Mouse (Mus musculus) embryonic stem cell, embryonic (primary cell): ENCODE results near the gene Ap5z1.

Experiments
- CTCF ChIA-PET, 4 experiments: fragments of 300-600 bp in 2 of 4; fragments of 350-600 bp in 2 of 4; sonication (Branson Sonifier 250); formaldehyde crosslinking; loops; one replicate each; lab custom pipeline; 2022; ENCODE audit warnings: inconsistent platforms in 2 of 4; lab: Charles Lee
- POLR2A ChIA-PET, 4 experiments: fragments of 300-600 bp in 2 of 4; fragments of 350-600 bp in 2 of 4; sonication (Branson Sonifier 250); formaldehyde crosslinking; loops; one replicate each; lab custom pipeline; 2022; ENCODE audit warnings: antibody characterized with exemption in 4 of 4, inconsistent platforms in 1 of 4; lab: Charles Lee

Gene Ap5z1

DNA sequence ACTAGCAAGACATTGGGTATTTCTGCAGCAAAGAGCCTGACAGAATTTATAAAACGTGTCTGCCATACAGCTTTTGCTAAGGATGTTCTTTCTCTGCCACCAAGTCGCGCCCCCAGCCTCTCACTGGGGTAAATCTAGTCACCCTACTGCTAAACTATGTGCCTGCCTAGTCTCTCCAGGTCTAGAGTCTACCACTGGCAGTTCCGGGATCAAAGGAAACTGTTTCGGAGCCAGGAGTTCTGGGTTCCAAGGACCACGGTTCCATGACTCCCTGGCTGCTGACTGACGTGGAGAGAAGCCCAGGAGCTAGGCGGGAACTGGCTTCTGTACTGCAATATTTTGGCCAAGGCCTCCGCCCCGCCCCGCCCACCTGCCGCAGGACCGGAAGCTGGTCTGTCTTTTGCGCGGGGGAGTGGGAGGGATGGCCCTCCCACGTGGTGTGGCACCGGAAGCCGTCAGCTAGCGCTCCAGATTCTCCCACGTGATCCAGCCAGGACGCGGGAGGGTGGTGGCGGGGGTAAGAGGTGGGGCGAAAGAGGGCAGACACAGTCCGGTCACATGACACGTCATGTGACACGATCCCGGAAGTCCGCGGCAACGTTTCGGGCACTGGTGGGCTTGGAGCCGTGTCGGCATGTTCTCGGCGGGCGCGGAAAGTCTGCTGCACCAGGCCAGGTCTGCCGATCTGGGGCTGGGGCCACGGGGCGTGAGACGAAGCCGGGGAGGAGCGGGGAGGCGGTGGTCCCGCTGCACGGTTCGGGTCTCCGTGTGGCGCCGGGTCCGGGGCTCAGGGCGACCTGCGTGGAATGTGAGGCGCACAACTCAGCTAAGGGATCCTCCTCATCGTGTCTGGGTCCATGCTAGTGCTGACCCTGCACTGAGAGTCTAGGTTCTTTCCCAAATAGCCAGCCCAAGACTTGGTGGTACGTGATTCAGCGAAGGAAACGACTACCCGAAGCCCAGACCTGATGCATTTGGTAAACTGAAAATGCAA, at the start of gene Ap5z1:
Ap5z1 (plus strand) TSS at position 484 of the 994 bp plus-strand sequence.
- POLR2A ChIA-PET: interaction anchor here (0.6 to 4.9 kb wide), 42 partner anchors 10 to 1878 kb away, joined by 3 to 38 read pairs (median 4); partner anchors contain the start of genes Foxk1 (in 1 of the 4), Gna12 (in 1 of the 4) and Radil (in 1 of the 4)
- CTCF ChIA-PET: interaction anchor here in 3 of 4 experiments (0.5 to 1.7 kb wide), 10 partner anchors 12 to 1574 kb away, joined by 3 to 10 read pairs (median 3); no protein-coding TSS in a partner anchor

DNA sequence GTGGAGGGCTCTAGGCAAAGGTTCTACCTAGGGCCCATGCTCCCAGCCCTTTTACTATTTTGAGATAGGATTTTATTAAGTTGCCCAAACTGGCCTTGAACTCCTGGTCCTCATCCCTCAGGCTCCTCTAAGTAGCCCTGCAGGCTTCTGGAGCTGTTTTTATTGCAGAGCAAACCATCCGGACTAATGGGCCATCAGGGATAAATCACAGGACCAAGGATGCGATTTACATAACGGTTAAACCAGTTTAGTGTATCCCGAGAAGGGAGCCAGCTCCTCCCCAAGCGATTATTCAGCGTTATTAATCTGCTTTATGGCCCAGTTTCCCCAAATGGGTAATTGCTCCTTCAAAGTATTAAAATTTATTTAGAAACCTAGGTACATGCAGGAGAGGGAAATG, 48.3 kb upstream of the Ap5z1 start:
- ChIA-PET CTCF (interaction anchor here in 3 of 4 experiments (0.6 to 1.5 kb wide), 5 partner anchors 9 to 96 kb away, joined by 3 to 5 read pairs (median 4); no protein-coding TSS in a partner anchor), POLR2A (interaction anchor here (0.5 to 3.6 kb wide), 18 partner anchors 9 to 1517 kb away, joined by 3 to 26 read pairs (median 6); partner anchors contain the start of genes Ap5z1 (in 1 of the 4) and Foxk1 (in 1 of the 4))

DNA sequence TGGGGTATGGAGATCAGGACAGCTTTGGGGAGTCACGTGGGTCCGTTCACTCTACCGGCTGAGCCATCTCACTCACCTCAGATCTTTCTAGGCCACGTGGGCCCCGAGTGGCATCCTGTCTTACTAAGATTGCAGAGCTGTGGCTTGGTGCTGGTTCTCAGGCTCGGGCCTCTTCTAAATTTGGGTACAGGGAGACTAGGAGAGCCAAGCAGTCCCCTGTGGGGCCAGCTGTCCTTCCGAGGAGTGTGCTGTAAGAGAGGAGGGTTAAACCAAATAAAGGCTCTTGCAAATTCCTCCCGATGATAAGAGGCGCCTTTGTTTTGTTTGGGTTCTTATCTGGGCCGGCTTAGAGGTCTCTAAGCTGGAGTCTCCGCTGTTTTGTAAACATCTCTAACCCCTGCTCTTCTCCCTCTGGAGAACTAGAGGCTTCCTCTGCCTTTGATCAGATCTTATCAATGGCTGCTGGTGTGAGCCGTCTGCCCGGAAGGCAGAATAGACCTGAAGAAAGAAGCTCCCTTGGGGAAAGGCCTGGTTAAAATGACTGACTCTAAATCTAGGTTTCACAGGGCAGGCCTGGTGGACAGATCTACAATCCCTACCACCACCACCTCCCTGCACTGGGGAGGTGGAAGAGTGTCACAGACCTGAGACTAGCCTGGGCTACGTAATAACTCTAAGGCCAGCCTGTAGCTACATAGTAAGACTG, 47.5 kb upstream of the Ap5z1 start:
- ChIA-PET CTCF (interaction anchor here in 3 of 4 experiments (0.6 to 1.6 kb wide), 8 partner anchors 10 to 178 kb away, joined by 3 to 6 read pairs (median 4); no protein-coding TSS in a partner anchor), POLR2A (interaction anchor here (0.6 to 3.6 kb wide), 21 partner anchors 8 to 1329 kb away, joined by 3 to 26 read pairs (median 5); partner anchors contain the start of genes Foxk1 (in 2 of the 4) and Ap5z1 (in 1 of the 4))

DNA sequence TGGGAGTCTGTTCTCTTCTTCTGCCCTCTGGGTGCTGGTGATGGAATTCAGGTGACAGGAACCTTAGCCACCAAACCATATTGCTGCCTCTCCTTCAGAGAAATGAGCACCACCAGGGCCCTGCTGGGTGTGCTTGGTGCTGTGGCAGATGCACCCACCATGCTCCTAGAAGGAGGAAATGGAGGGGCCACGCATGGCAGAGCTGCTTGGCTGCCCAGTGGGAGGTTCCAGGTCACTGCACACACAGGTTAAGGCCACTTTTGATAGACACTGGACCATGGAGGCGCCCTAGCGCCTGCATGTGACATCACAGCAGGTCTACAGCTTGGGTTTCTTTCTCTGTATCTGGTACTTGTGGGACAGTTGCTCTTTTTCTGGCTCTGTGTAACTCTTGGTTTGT, 46.6 kb upstream of the Ap5z1 start:
- ChIA-PET CTCF (interaction anchor here in 1 of 4 experiments (1.1 to 1.6 kb wide), 2 partner anchors 11 to 24 kb away, joined by 3 read pairs; no protein-coding TSS in a partner anchor), POLR2A (interaction anchor here in 3 of 4 experiments (1.1 to 3.6 kb wide), 8 partner anchors 7 to 489 kb away, joined by 3 to 26 read pairs (median 8); partner anchors contain the start of gene Foxk1 (in 1 of the 3))

DNA sequence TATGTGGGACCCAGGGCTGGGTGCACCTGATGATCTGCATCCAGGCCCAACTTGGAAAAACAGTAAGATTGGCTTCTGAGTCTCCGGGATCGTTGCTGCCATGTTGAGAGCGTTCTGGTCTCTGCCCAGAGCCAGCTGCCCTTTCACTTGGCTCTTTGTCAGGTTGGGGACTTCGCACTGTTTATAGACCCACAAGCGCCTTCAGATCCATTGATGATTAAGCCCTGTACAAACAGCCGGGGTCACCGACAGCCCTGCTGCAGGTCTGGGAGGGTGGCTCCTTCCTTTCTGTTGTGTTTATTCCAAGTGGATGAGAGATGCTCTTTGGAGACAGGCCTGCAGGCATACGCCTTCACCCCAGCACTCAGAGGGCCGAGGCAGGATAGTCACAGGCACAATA, 45.9 kb upstream of the Ap5z1 start:
- ChIA-PET POLR2A (interaction anchor here in 1 of 4 experiments (3.6 kb wide), 1 partner anchor 17 kb away, joined by 16 read pairs; the partner anchor contains the start of gene Foxk1), CTCF (no interaction called here)

DNA sequence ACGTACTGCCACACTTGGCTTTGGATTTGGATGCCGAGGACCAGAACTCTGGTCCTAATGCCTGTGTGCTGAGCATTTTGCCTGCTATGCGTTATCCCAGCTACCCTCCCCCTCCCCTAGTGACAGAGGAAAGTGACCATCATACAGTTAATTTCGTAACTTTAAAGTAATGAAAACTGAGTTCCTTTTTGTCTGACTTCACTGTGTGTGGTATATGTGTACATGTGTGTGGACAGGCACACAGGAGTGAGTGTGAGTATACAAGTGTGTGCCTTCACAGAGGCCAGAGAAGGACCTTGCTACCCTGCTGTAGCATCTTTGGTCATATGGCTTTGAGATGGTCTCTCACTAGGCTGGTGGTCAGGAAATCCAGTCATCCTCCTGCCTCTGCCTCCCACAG, 45.3 kb upstream of the Ap5z1 start:
- ChIA-PET POLR2A (no interaction called here), CTCF (no interaction called here)

DNA sequence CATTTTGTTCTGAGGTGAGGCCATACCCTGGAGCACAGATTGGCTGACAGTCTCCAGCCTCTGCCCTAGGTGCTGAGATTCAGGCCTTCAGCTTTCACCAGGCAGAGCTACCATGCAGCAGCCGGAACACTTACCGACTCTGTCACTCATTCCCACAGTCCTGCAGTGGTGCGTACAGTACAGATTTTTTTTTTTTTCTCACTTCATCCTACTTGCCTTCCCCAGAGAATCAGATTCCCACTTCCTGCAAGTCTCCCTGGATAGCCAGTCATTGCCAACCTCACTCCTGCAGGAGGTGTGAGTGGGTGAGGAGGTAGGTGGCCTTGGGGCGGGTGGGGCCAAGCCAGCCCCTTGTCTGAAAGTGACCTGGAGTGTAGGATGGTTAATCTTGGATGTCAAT, 43.4 kb upstream of the Ap5z1 start:
- POLR2A ChIA-PET: interaction anchor here in 2 of 4 experiments (0.6 to 1.4 kb wide), 3 partner anchors 9 to 13 kb away, joined by 3 to 4 read pairs (median 3); no protein-coding TSS in a partner anchor
- CTCF ChIA-PET: interaction anchor here in 1 of 4 experiments (0.7 kb wide), 1 partner anchor 93 kb away, joined by 6 read pairs; no protein-coding TSS in a partner anchor

DNA sequence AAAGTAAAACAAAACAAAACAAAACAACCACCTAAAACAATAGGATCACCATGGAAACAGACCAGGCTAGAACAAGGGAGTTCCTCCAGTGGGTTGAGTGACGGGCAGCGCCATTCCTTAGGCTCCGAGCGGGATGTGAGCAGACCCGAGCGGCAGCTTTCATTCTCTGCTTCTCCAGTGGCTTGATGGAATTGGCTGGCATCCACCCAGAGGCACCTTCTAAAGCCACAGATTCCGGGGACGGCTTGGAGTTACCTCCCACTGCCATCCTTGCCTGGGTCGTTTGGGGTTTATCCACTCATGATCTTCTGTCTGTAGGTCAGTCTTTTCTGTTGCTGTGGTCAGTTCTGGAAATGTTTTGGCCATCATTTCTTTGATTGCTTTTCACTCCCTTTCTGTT, 42.8 kb upstream of the Ap5z1 start:
- POLR2A ChIA-PET: interaction anchor here in 2 of 4 experiments (0.6 to 1.4 kb wide), 2 partner anchors 11 to 12 kb away, joined by 3 to 4 read pairs; no protein-coding TSS in a partner anchor
- CTCF ChIA-PET: no interaction called here

DNA sequence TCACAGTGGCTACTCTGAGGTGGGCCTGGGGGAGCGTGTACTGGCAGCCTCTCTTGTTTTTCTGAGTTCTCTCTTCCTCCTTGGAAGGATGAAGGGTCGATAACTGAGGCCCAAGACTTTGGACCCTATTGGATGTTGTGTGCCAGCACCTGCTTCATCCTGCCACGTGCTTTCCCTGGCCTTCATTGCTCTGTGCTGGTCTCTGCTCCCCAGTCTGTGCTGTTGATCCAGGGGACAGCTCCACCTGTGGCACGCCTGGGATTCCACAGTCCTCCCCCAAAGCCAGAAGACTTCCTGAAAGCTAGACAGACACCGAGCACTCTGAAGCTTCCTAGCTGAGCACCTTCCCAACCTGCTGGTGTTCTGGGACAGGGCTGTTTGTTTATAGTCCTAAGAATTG, 41.9 kb upstream of the Ap5z1 start:
- ChIA-PET CTCF (interaction anchor here in 2 of 4 experiments (0.6 to 1.1 kb wide), 4 partner anchors 19 to 271 kb away, joined by 3 to 8 read pairs (median 4); no protein-coding TSS in a partner anchor), POLR2A (interaction anchor here in 2 of 4 experiments (1.4 to 2.1 kb wide), 3 partner anchors 19 to 30 kb away, joined by 4 to 12 read pairs (median 11); no protein-coding TSS in a partner anchor)

DNA sequence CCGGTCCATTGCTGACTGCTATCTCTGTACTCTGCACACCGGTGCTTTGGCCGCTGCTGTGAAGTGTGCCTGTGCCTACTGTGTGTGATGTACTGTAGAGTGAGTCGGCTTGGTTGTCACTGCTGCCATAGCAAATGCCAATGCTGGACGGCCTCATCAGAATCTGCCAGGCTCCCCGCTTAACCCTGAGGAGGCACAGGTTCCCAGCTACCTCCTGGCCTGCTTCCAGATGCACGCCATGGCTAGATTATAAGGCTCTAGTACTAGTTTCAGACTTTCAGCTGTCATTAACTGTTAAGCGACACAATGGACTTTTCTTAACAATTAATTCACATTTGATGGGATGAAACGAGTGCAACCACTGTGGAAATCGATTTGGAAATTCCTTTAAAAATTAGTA, 40.6 kb upstream of the Ap5z1 start:
- POLR2A ChIA-PET: interaction anchor here (0.6 to 2.1 kb wide), 9 partner anchors 13 to 190 kb away, joined by 3 to 12 read pairs (median 5); no protein-coding TSS in a partner anchor

DNA sequence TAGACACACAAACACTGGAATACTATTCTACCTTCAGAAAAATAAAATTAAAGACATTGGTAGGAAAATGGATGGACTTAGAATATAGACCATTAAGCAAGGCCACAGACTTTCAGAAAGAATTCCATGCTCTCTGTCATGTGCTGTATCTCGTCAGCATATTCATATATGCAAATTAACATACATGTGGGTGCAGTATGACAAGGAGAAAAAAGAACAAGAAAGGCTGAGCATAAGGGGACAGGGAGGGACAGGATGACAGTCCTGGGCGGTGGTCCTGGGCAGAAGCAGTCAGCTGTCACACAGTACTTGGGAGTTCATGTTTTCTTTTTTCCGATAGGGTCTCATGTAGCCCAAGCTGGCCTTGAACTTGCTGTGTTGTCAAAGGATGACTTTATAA, 40.0 kb upstream of the Ap5z1 start:
- POLR2A ChIA-PET: interaction anchor here (0.6 to 9.1 kb wide), 13 partner anchors 8 to 178 kb away, joined by 3 to 193 read pairs (median 5); partner anchors contain the start of gene Ap5z1 (in 1 of the 4)
- CTCF ChIA-PET: interaction anchor here in 1 of 4 experiments (1.4 kb wide), 1 partner anchor 17 kb away, joined by 5 read pairs; no protein-coding TSS in a partner anchor

More for the DNA sequence above, 40.6 kb upstream of the Ap5z1 start:
- CTCF ChIA-PET: no interaction called here

DNA sequence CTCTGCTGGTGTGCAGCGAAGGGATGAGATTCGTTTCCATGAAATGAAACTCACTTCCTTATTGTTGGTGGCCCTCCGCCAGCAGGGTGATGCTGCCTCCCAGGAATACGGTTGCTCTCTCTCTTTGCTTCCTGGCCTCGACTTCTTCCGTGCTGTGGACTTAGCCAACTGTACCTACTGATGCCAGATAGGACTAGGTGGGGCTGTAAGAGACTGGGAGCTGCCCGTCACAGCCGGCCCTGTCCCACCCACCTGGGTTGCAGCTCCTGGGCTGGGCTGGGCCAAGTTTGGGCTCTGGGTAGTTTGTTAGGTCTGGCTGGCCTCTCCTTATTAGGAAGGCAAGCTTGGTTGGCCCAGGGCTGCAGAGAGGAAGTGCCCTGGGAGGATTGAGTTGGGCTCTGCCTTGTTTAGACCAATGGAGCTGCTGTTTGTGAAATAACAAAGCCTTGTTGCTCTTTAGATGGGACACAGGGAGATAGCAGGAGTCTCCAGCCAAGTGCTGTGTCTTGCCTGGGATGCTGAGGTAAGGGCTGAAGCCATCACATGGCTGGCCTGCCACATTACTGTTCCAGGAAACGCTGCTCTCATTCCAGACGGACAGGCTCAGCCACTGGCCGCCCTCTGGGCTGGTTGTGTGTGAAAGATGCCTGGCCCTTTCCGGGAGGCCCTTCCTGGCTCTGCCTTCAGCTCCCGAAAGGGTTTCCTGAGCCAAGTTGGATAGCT, 39.0 kb upstream of the Ap5z1 start:
- POLR2A ChIA-PET: interaction anchor here (0.6 to 9.1 kb wide), 15 partner anchors 9 to 481 kb away, joined by 3 to 193 read pairs (median 4); partner anchors contain the start of gene Foxk1 (in 1 of the 4)

DNA sequence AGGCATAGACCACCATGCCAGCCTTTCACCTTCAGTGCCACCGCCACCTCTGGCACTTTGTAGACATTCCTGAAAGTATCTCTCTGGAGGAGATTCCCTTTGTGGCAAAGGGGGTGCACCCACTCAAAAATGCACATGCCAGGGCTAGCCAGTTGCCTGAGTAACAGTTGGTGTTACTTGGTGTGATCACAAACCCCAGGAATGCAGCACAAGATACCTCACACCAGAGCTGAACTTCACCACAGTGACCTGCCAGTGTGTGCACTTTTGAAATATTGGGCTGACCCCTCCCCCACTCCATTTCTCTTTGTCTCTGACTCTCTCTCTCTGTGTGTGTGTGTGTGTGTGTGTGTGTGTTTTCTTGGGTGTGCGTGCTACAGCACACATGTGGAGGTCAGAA, 37.3 kb upstream of the Ap5z1 start:
- POLR2A ChIA-PET: interaction anchor here in 2 of 4 experiments (0.8 to 9.1 kb wide), 6 partner anchors 13 to 206 kb away, joined by 3 to 193 read pairs (median 6); partner anchors contain the start of gene Foxk1 (in 1 of the 2)

More for the DNA sequence above, 39.0 kb upstream of the Ap5z1 start:
- CTCF ChIA-PET: interaction anchor here in 1 of 4 experiments (0.8 to 1.4 kb wide), 3 partner anchors 16 to 213 kb away, joined by 3 to 5 read pairs (median 3); no protein-coding TSS in a partner anchor

DNA sequence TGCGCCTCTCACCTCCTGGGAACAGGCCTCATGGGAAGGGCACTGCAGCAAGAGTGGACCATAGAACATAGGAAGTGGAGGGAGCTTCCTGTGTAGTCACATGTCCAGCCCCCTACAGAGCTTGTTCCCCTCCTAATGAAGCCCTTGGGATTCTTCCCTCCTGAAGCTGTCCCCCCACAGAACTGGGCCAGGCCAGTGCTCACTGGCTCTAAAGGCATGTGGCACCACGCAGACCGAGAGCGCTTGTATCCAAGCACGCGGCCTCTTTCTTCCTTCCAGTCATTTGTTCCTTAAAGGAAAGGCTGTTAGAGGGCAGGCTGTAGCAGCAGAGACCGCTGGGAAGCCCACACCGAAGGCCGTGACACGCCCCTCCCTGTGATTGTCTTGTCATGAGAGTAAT, 35.9 kb upstream of the Ap5z1 start:
- ChIA-PET CTCF (interaction anchor here (0.6 to 1.4 kb wide), 8 partner anchors 11 to 428 kb away, joined by 3 to 8 read pairs (median 3); no protein-coding TSS in a partner anchor), POLR2A (interaction anchor here in 3 of 4 experiments (0.6 to 9.1 kb wide), 34 partner anchors 9 to 393 kb away, joined by 3 to 193 read pairs (median 4); partner anchors contain the start of genes Foxk1 (in 2 of the 3) and Ap5z1 (in 1 of the 3))

More for the DNA sequence above, 37.3 kb upstream of the Ap5z1 start:
- CTCF ChIA-PET: interaction anchor here in 1 of 4 experiments (0.6 kb wide), 1 partner anchor 25 kb away, joined by 3 read pairs; no protein-coding TSS in a partner anchor

DNA sequence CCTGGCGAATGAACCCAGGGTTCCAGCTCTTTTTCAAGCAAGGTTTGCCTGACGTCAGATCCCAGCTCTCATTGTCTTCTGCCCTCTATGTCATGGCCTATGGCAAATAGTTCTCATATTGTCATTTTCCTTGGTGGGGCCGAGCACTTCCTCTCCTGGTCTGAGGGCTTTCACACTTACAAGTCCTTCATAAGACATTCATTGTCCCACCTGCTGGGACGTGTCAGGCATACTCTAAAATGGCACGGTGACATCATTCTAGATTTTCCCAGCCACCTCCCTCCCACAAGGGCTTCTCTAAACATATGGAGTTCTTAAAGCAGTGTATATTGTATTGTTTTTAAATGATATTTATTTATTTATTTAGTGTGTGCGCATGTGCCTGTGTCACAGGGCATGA, 35.1 kb upstream of the Ap5z1 start:
- POLR2A ChIA-PET: interaction anchor here in 3 of 4 experiments (0.6 to 9.1 kb wide), 29 partner anchors 8 to 461 kb away, joined by 3 to 193 read pairs (median 5); partner anchors contain the start of genes Foxk1 (in 2 of the 3) and Ap5z1 (in 1 of the 3)

DNA sequence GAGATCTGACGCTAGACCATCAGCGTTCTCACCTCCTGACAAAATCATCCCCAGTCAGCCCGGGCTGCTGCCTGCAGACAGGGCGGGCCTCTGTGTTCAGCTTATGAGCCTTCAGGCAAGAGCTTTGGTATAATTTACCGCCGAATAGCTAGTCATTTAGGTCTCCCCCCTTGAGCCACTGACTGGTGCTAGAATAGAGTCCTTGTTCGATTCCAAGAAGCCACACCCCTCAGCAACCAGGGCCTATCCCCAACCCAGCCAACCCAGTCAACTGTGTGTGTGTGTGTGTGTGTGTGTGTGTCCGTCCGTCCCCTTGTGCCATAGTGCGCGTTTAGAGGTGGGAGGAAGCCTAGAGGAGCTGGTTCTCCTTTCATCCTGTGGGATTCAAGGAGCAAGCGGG, 32.7 kb upstream of the Ap5z1 start:
- ChIA-PET POLR2A (interaction anchor here (0.6 to 9.1 kb wide), 10 partner anchors 8 to 1616 kb away, joined by 3 to 193 read pairs (median 4); partner anchors contain the start of gene Foxk1 (in 1 of the 4)), CTCF (interaction anchor here (0.6 to 1.5 kb wide), 7 partner anchors 9 to 923 kb away, joined by 3 to 4 read pairs (median 3); no protein-coding TSS in a partner anchor)

More for the DNA sequence above, 35.1 kb upstream of the Ap5z1 start:
- CTCF ChIA-PET: interaction anchor here in 3 of 4 experiments (1.0 to 1.4 kb wide), 5 partner anchors 11 to 22 kb away, joined by 3 to 8 read pairs (median 3); no protein-coding TSS in a partner anchor
